Mouse (Mus musculus): ENCODE measurements around the gene Pira2. TPM values are rescaled to one million over a fixed set of nuclear protein-coding genes. Genes with fewer than 3 reads are reported as not detected.

The Pira2 gene
- 10 to 100 TPM in 1 of 2 experiments, 1 to 10 TPM in 1; 9.2 to 11.3 TPM for total RNA-seq (2023)

DNA sequence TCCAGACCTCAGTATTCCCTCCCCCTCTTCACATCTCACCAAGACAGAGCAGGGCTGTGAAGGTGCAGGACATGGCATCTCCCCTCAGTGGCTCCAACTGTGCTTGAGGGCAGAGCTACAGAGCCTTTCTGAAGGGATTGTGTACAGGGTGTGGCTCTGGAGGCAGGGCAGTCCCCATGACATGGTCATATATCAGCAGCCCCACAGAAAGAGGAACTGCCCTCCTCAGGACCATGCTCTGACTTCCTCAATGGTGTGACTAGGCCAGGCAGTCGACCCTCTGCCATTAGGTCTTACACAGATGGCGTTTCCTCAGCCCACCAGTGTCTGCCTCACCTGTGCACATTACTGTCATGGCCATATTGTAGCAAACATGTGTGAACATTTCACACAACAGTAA is at the start of gene Pira2:
TSS of gene Pira2 (minus strand) at position 101 of the 400 bp plus-strand sequence.

DNA sequence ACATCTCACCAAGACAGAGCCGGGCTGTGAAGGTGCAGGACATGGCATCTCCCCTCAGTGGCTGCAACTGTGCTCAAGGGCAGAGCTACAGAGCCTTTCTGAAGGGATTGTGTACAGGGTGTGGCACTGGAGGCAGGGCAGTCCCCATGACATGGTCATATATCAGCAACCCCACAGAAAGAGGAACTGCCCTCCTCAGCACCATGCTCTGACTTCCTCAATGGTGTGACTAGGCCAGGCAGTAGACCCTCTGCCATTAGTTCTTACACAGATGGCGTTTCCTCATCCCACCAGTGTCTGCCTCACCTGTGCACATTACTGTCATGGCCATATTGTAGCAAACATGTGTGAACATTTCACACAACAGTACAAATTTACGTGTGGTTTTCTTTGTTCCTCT is 19.3 kb downstream of the Pira2 start, which contains the start of gene Gm15448:
TSS of gene Gm15448 (minus strand) at position 89 of the 400 bp plus-strand sequence.

Other genes with a start within 250 kb of the Pira2 start
- not detected for gene Oscar, start 228.9 kb downstream of the Pira2 start, total RNA-seq (2023)
- gene Ndufa3, start 227.7 kb downstream of the Pira2 start, total RNA-seq (2023) = 100 to 1,000 TPM; 279 to 317 TPM
- 10 to 100 TPM; 22.5 to 23.8 TPM for gene Tfpt, start 215.1 kb downstream of the Pira2 start, total RNA-seq (2023)
- 10 to 100 TPM; 62.1 to 76.9 TPM for gene Prpf31, start 215.1 kb downstream of the Pira2 start, total RNA-seq (2023)
- gene Cnot3, start 199.8 kb downstream of the Pira2 start, total RNA-seq (2023) = 100 to 1,000 TPM; 124 to 138 TPM
- 10 to 100 TPM; 10.8 to 11.4 TPM for gene Leng1, start 179.2 kb downstream of the Pira2 start, total RNA-seq (2023)
- 10 to 100 TPM in 1 of 2 experiments, 1 to 10 TPM in 1; 7.6 to 11.1 TPM for gene Tmc4, start 167.5 kb downstream of the Pira2 start, total RNA-seq (2023)
- 10 to 100 TPM; 34.0 to 43.8 TPM for gene Tsen34, start 152.2 kb downstream of the Pira2 start, total RNA-seq (2023)
- 10 to 100 TPM; 67.2 to 71.9 TPM for gene Mboat7, start 151.5 kb downstream of the Pira2 start, total RNA-seq (2023)
- 1,000 to 10,000 TPM; 1,992 to 2,030 TPM for gene Rps9, start 141.1 kb downstream of the Pira2 start, total RNA-seq (2023)
- gene Pirb, start 124.7 kb downstream of the Pira2 start, total RNA-seq (2023) = 10 to 100 TPM; 34.6 to 37.2 TPM
- 1 to 10 TPM; 6.4 to 6.7 TPM for gene Gm15448, start 19.4 kb downstream of the Pira2 start, total RNA-seq (2023)
- gene Gm14548, start 53.1 kb upstream of the Pira2 start, total RNA-seq (2023) = 1 to 10 TPM; 7.0 to 8.0 TPM
- gene Lilra6, start 70.5 kb upstream of the Pira2 start, total RNA-seq (2023) = 1 to 10 TPM; 6.3 to 7.4 TPM
- 10 to 100 TPM in 1 of 2 experiments, 1 to 10 TPM in 1; 7.1 to 10.8 TPM for gene Lair1, start 218.2 kb upstream of the Pira2 start, total RNA-seq (2023)